Mouse (Mus musculus) megakaryocyte, embryonic 14.5 days (primary cell): ENCODE results near the gene Ddc.

Experiments
- FLI1 ChIP-seq: IDR thresholded peaks from 2 replicates; pipeline ENCODE4 v1.6.1; 2012; ENCODE audit warnings: low read length, inconsistent platforms, mixed read lengths
- GATA1 ChIP-seq: IDR thresholded peaks from 3 replicates; pipeline ENCODE4 v1.6.1; 2012; ENCODE audit warnings: mixed read lengths, low read length, inconsistent platforms, borderline replicate concordance

- TF ChIP-seq GATA1 (no peak), FLI1 (no peak)
Measured at GRCm38 (mm10) chr11:11928586-11928985, 30.6 kb upstream of the Ddc start.
